In genomic region chr3:147571850-147572249, GRCm38 (mm10) we compare ENCODE assay signal across 26 mouse cellular contexts.
DNase-seq lines count a peak whose midpoint lies in the region; ATAC-seq lines count a peak whose summit lies in the region.
"Had no signal": no experiment of that assay in that cellular context is flagged by ENCODE, and none has a peak within 500 bp of the region (broad histone marks: within the 10 kb centered on the region; RNA-seq: fewer than 3 reads in every experiment).

No protein-coding gene starts in this region.

- 0 out of 2 replicates have a peak, but pooled peaks have one; percentile 37 for ATAC-seq in limb, embryonic 12.5 days (ENCODE audit: insufficient number of reproducible peaks, insufficient read depth, low FRiP score, low TSS enrichment, low read depth)
- ATAC-seq in embryonic facial prominence, embryonic 13.5 days (ENCODE audit: insufficient number of reproducible peaks, insufficient read depth, low FRiP score, low TSS enrichment, low read depth), result no peak
- peak; percentile 44; the same call in 1 of the 2 replicates for ATAC-seq in limb, embryonic 13.5 days (ENCODE audit: low FRiP score, low read depth)
- no peak for ATAC-seq in CD4-positive, CD25-positive, alpha-beta regulatory T cell, adult 4 months
- ATAC-seq: activated CD4-positive, CD25-positive, alpha-beta regulatory T cell, adult 4 months; forebrain, embryonic 15.5 days; hindbrain, embryonic 16.5 days had no signal

- WGBS in limb, embryonic 12.5 days, result 39% methylated on average over 4 of the region's 4 CpGs
- 78% methylated on average over 4 of the region's 4 CpGs for WGBS in limb, embryonic 10.5 days
- 26% methylated on average over 4 of the region's 4 CpGs for WGBS in embryonic facial prominence, embryonic 13.5 days
- WGBS in limb, embryonic 13.5 days, result 28% methylated on average over 4 of the region's 4 CpGs

- no peaks in the 10 kb centered on the region for H3K36me3 ChIP-seq in limb, embryonic 12.5 days
- H3K36me3 ChIP-seq in limb, embryonic 10.5 days, result no peaks in the 10 kb centered on the region
- H3K36me3 ChIP-seq in embryonic facial prominence, embryonic 13.5 days, result no peaks in the 10 kb centered on the region
- no peaks in the 10 kb centered on the region for H3K36me3 ChIP-seq in limb, embryonic 13.5 days
- H3K36me3 ChIP-seq: forebrain, embryonic 12.5 days; forebrain, embryonic 15.5 days; heart, embryonic 12.5 days; heart, embryonic 15.5 days; hindbrain, embryonic 10.5 days; hindbrain, embryonic 13.5 days had no signal

- 0 out of 2 replicates have a peak, but pooled peaks cover 3% of the 10 kb centered on the region for H3K4me1 ChIP-seq in limb, embryonic 12.5 days (replicated peaks)
- H3K4me1 ChIP-seq in limb, embryonic 10.5 days, result peaks cover 12% of the 10 kb centered on the region; the same call in 1 of the 2 replicates
- 0 out of 2 replicates have a peak, but pooled peaks cover 4% of the 10 kb centered on the region for H3K4me1 ChIP-seq in embryonic facial prominence, embryonic 13.5 days
- H3K4me1 ChIP-seq in limb, embryonic 13.5 days, result no peaks in the 10 kb centered on the region
- H3K4me1 ChIP-seq: forebrain, embryonic 12.5 days; forebrain, embryonic 15.5 days; heart, embryonic 12.5 days; heart, embryonic 15.5 days; hindbrain, embryonic 10.5 days; hindbrain, embryonic 13.5 days had no signal

- no peak for DNase-seq in limb, embryonic 10.5 days (ENCODE audit: low spot score)
- DNase-seq in spleen, postnatal 4 days (ENCODE audit: low spot score in 2 of 2), result no peak
- no peak for DNase-seq in lung, postnatal 36 days
- DNase-seq: adrenal gland, adult 8-10 months; adrenal gland, postnatal 25 days; B cell, adult 2 months; cerebellum, adult 18-20 months; cerebellum, adult 9-10 months; cerebellum, postnatal 14 days; gastrocnemius, postnatal 25 days; heart, adult 18-20 months; heart, postnatal 10 days; heart, postnatal 36 days had no signal

- no peaks in the 10 kb centered on the region for H3K9me3 ChIP-seq in limb, embryonic 12.5 days
- H3K9me3 ChIP-seq in limb, embryonic 10.5 days (replicated peaks), result no peaks in the 10 kb centered on the region
- H3K9me3 ChIP-seq in embryonic facial prominence, embryonic 13.5 days, result no peaks in the 10 kb centered on the region
- no peaks in the 10 kb centered on the region for H3K9me3 ChIP-seq in limb, embryonic 13.5 days
- H3K9me3 ChIP-seq: forebrain, embryonic 12.5 days; forebrain, embryonic 15.5 days; heart, embryonic 12.5 days; heart, embryonic 15.5 days; hindbrain, embryonic 10.5 days; hindbrain, embryonic 13.5 days had no signal

- no peak overlapping the region for H3K27ac ChIP-seq in limb, embryonic 12.5 days
- H3K27ac ChIP-seq in limb, embryonic 10.5 days, result no peak overlapping the region
- peak overlapping the region; percentile 55; the same call in 1 of the 2 replicates for H3K27ac ChIP-seq in embryonic facial prominence, embryonic 13.5 days
- H3K27ac ChIP-seq in limb, embryonic 13.5 days, result no peak overlapping the region
- H3K27ac ChIP-seq: forebrain, embryonic 12.5 days; forebrain, embryonic 15.5 days; heart, embryonic 15.5 days; hindbrain, embryonic 10.5 days; hindbrain, embryonic 13.5 days had no signal

- no peak overlapping the region for H3K9ac ChIP-seq in limb, embryonic 12.5 days (replicated peaks)
- H3K9ac ChIP-seq in embryonic facial prominence, embryonic 13.5 days, result no peak overlapping the region
- H3K9ac ChIP-seq in limb, embryonic 13.5 days, result no peak overlapping the region
- H3K9ac ChIP-seq: forebrain, embryonic 12.5 days; forebrain, embryonic 15.5 days; heart, embryonic 12.5 days; heart, embryonic 15.5 days; hindbrain, embryonic 13.5 days had no signal

- H3K4me3 ChIP-seq in limb, embryonic 12.5 days (replicated peaks), result no peak overlapping the region
- no peak overlapping the region for H3K4me3 ChIP-seq in limb, embryonic 10.5 days
- H3K4me3 ChIP-seq in embryonic facial prominence, embryonic 13.5 days, result no peak overlapping the region
- H3K4me3 ChIP-seq in limb, embryonic 13.5 days, result no peak overlapping the region
- H3K4me3 ChIP-seq: erythroblast, embryonic 14.5 days; forebrain, embryonic 12.5 days; forebrain, embryonic 15.5 days; heart, embryonic 12.5 days; heart, embryonic 15.5 days; hindbrain, embryonic 10.5 days; hindbrain, embryonic 13.5 days had no signal

- H3K27me3 ChIP-seq in limb, embryonic 12.5 days, result no peaks in the 10 kb centered on the region
- H3K27me3 ChIP-seq in limb, embryonic 10.5 days (ENCODE audit: low read depth, poor library complexity, severe bottlenecking), result no peaks in the 10 kb centered on the region
- no peaks in the 10 kb centered on the region for H3K27me3 ChIP-seq in embryonic facial prominence, embryonic 13.5 days
- no peaks in the 10 kb centered on the region for H3K27me3 ChIP-seq in limb, embryonic 13.5 days
- H3K27me3 ChIP-seq: forebrain, embryonic 12.5 days; forebrain, embryonic 15.5 days; heart, embryonic 12.5 days; heart, embryonic 15.5 days; hindbrain, embryonic 13.5 days had no signal

- H3K4me2 ChIP-seq in limb, embryonic 12.5 days, result no peak overlapping the region
- no peak overlapping the region for H3K4me2 ChIP-seq in embryonic facial prominence, embryonic 13.5 days
- no peak overlapping the region for H3K4me2 ChIP-seq in limb, embryonic 13.5 days (replicated peaks)
- H3K4me2 ChIP-seq: forebrain, embryonic 12.5 days; forebrain, embryonic 15.5 days; heart, embryonic 12.5 days; heart, embryonic 15.5 days; hindbrain, embryonic 13.5 days had no signal

Comparison
In these comparisons a context has a peak if more than half of its experiments do, and no peak if none do; other contexts are left out.
1. ATAC-seq: peak in limb, embryonic 12.5 days (single experiment) and limb, embryonic 13.5 days (single experiment); none in embryonic facial prominence, embryonic 13.5 days (single experiment) and CD4-positive, CD25-positive, alpha-beta regulatory T cell, adult 4 months (single experiment).